Mouse (Mus musculus): ENCODE data around the gene Uqcr11. TPM values are rescaled to one million over a fixed set of nuclear protein-coding genes. Genes with fewer than 3 reads are reported as not detected.

Uqcr11 gene
- polyA plus RNA-seq, 1 experiment from 2014 or later, result 459 TPM

GRCm38 (mm10) chr10:80440031-80440430, 33.4 kb upstream of the Uqcr11 start:
- Histone ChIP-seq H3K4me2 (replicated peaks) (no peak overlapping the region), H3K9ac (no peak overlapping the region)

GRCm38 (mm10) chr10:80437973-80438372, 31.3 kb upstream of the Uqcr11 start:
- Histone ChIP-seq H3K36me3 (no peaks in the 10 kb centered on the region), H3K4me3 (no peak overlapping the region), H3K4me2 (replicated peaks) (no peak overlapping the region), H3K27me3 (peaks cover 12% of the 10 kb centered on the region), H3K9me3 (no peaks in the 10 kb centered on the region), H3K27ac (no peak overlapping the region), H3K4me1 (peaks cover 10% of the 10 kb centered on the region; the same call in 1 of the 2 replicates), H3K9ac (peak overlapping the region; percentile 39)
- ATAC-seq (ENCODE audit: low FRiP score, low read depth), result no peak
- 74% methylated on average over 4 of the region's 4 CpGs for WGBS

More at GRCm38 (mm10) chr10:80440031-80440430, 33.4 kb upstream of the Uqcr11 start:
- Histone ChIP-seq H3K36me3 (no peaks in the 10 kb centered on the region), H3K27ac (no peak overlapping the region), H3K4me1 (peaks cover 15% of the 10 kb centered on the region), H3K9me3 (no peaks in the 10 kb centered on the region), H3K27me3 (peaks cover 27% of the 10 kb centered on the region), H3K4me3 (no peak overlapping the region)
- no peak for ATAC-seq (ENCODE audit: low FRiP score, low read depth)

- H3K36me3 ChIP-seq, result peaks cover under 1% of the 10 kb centered on the region; the same call in 1 of the 2 replicates
- H3K4me1 ChIP-seq, result peaks cover 21% of the 10 kb centered on the region
- no peak for ATAC-seq (ENCODE audit: low FRiP score, low read depth)
- H3K4me2 ChIP-seq (replicated peaks), result no peak overlapping the region; the same call in 1 of the 2 replicates
- no peaks in the 10 kb centered on the region for H3K9me3 ChIP-seq
- 14% methylated on average over 9 of the region's 9 CpGs for WGBS
- H3K4me3 ChIP-seq, result no peak overlapping the region
- H3K9ac ChIP-seq, result peak overlapping the region; percentile 8; the same call in 1 of the 2 replicates
- H3K27ac ChIP-seq, result no peak overlapping the region
- H3K27me3 ChIP-seq, result peaks cover 7% of the 10 kb centered on the region; the same call in 1 of the 2 replicates
These were observed 29.6 kb upstream of the Uqcr11 start for GRCm38 (mm10) chr10:80436276-80436675.

GRCm38 (mm10) chr10:80435764-80436163, 29.1 kb upstream of the Uqcr11 start:
- Histone ChIP-seq H3K4me3 (no peak overlapping the region), H3K4me2 (replicated peaks) (no peak overlapping the region), H3K4me1 (peaks cover 26% of the 10 kb centered on the region), H3K9me3 (no peaks in the 10 kb centered on the region), H3K36me3 (peaks cover 5% of the 10 kb centered on the region), H3K27ac (no peak overlapping the region), H3K9ac (peak overlapping the region; percentile 8; the same call in 1 of the 2 replicates), H3K27me3 (peaks cover 7% of the 10 kb centered on the region; the same call in 1 of the 2 replicates)
- WGBS, result 47% methylated on average over 6 of the region's 7 CpGs
- no peak for ATAC-seq (ENCODE audit: low FRiP score, low read depth)

GRCm38 (mm10) chr10:80434823-80435222, 28.2 kb upstream of the Uqcr11 start:
- no peak for ATAC-seq (ENCODE audit: low FRiP score, low read depth)
- H3K4me1 ChIP-seq, result peaks cover 28% of the 10 kb centered on the region
- peaks cover 7% of the 10 kb centered on the region; the same call in 1 of the 2 replicates for H3K27me3 ChIP-seq
- H3K27ac ChIP-seq, result no peak overlapping the region
- H3K9ac ChIP-seq, result no peak overlapping the region
- no peaks in the 10 kb centered on the region for H3K9me3 ChIP-seq
- H3K36me3 ChIP-seq, result peaks cover 15% of the 10 kb centered on the region
- no peak overlapping the region for H3K4me3 ChIP-seq
- WGBS, result 82% methylated on average over 3 of the region's 3 CpGs
- H3K4me2 ChIP-seq (replicated peaks), result no peak overlapping the region

- no peaks in the 10 kb centered on the region for H3K9me3 ChIP-seq
- peak overlapping the region; percentile 95 for H3K4me3 ChIP-seq
- H3K4me1 ChIP-seq, result peaks cover 28% of the 10 kb centered on the region
- ATAC-seq (ENCODE audit: low FRiP score, low read depth), result no peak
- H3K4me2 ChIP-seq (replicated peaks), result peak overlapping the region; percentile 27; the same call in 1 of the 2 replicates
- peaks cover 7% of the 10 kb centered on the region; the same call in 1 of the 2 replicates for H3K27me3 ChIP-seq
- peaks cover 21% of the 10 kb centered on the region for H3K36me3 ChIP-seq
- H3K27ac ChIP-seq, result 0 out of 2 replicates have a peak overlapping the region, but pooled peaks have one; percentile 6
- no peak overlapping the region for H3K9ac ChIP-seq
- WGBS, result 16% methylated on average over 8 of the region's 8 CpGs
These were observed 27.6 kb upstream of the Uqcr11 start for GRCm38 (mm10) chr10:80434233-80434592.

- peak; percentile 94 for ATAC-seq (ENCODE audit: low FRiP score, low read depth)
- H3K9ac ChIP-seq, result peak within 1 kb of the TSS; percentile 99
- under 1% methylated on average over 42 of the region's 61 CpGs for WGBS
- peak within 1 kb of the TSS; percentile 92 for H3K27ac ChIP-seq
- peaks cover 28% of the 10 kb centered on the region for H3K4me1 ChIP-seq
- peak within 1 kb of the TSS; percentile 90 for H3K4me2 ChIP-seq (replicated peaks)
- no peaks in the 10 kb centered on the region for H3K9me3 ChIP-seq
- peaks cover 26% of the 10 kb centered on the region for H3K36me3 ChIP-seq
- H3K27me3 ChIP-seq, result peaks cover 7% of the 10 kb centered on the region; the same call in 1 of the 2 replicates
- H3K4me3 ChIP-seq, result peak within 1 kb of the TSS; percentile 95
These were observed 27.0 kb upstream of the Uqcr11 start, which contains the start of gene Tcf3 for GRCm38 (mm10) chr10:80433513-80434232. Gene Tcf3, minus strand, starts transcription at chr10:80433647.

GRCm38 (mm10) chr10:80432936-80433512, 26.4 kb upstream of the Uqcr11 start:
- H3K27me3 ChIP-seq, result peaks cover 4% of the 10 kb centered on the region; the same call in 1 of the 2 replicates
- peak overlapping the region; percentile 95 for H3K4me3 ChIP-seq
- peaks cover 33% of the 10 kb centered on the region for H3K36me3 ChIP-seq
- no peaks in the 10 kb centered on the region for H3K9me3 ChIP-seq
- H3K4me1 ChIP-seq, result peaks cover 28% of the 10 kb centered on the region
- WGBS, result 1% methylated on average over 55 of the region's 60 CpGs
- H3K9ac ChIP-seq, result peak overlapping the region; percentile 99
- no peak for ATAC-seq (ENCODE audit: low FRiP score, low read depth)
- peak overlapping the region; percentile 92 for H3K27ac ChIP-seq
- H3K4me2 ChIP-seq (replicated peaks), result peak overlapping the region; percentile 90

- Histone ChIP-seq H3K9ac (peak overlapping the region; percentile 99), H3K4me3 (peak overlapping the region; percentile 95), H3K9me3 (no peaks in the 10 kb centered on the region), H3K4me2 (replicated peaks) (peak overlapping the region; percentile 90), H3K27me3 (no peaks in the 10 kb centered on the region; the same call in 1 of the 2 replicates), H3K27ac (peak overlapping the region; percentile 92), H3K36me3 (peaks cover 39% of the 10 kb centered on the region), H3K4me1 (peaks cover 28% of the 10 kb centered on the region)
- no peak for ATAC-seq (ENCODE audit: low FRiP score, low read depth)
- WGBS, result 1% methylated on average over 4 of the region's 4 CpGs
These were observed 25.8 kb upstream of the Uqcr11 start for GRCm38 (mm10) chr10:80432387-80432785.

- peak overlapping the region; percentile 92; the same call in 1 of the 2 replicates for H3K27ac ChIP-seq
- peak overlapping the region; percentile 95 for H3K4me3 ChIP-seq
- WGBS, result 9% methylated on average over 16 of the region's 16 CpGs
- H3K4me1 ChIP-seq, result peaks cover 28% of the 10 kb centered on the region
- H3K27me3 ChIP-seq, result no peaks in the 10 kb centered on the region; the same call in 1 of the 2 replicates
- no peak for ATAC-seq (ENCODE audit: low FRiP score, low read depth)
- no peaks in the 10 kb centered on the region for H3K9me3 ChIP-seq
- H3K36me3 ChIP-seq, result peaks cover 45% of the 10 kb centered on the region
- H3K4me2 ChIP-seq (replicated peaks), result peak overlapping the region; percentile 90
- peak overlapping the region; percentile 99 for H3K9ac ChIP-seq
These were observed 25.1 kb upstream of the Uqcr11 start for GRCm38 (mm10) chr10:80431570-80432386.

GRCm38 (mm10) chr10:80430375-80430980, 23.8 kb upstream of the Uqcr11 start:
- Histone ChIP-seq H3K36me3 (peaks cover 58% of the 10 kb centered on the region), H3K9me3 (no peaks in the 10 kb centered on the region), H3K9ac (peak overlapping the region; percentile 99; the same call in 1 of the 2 replicates), H3K4me2 (replicated peaks) (peak overlapping the region; percentile 90), H3K4me1 (peaks cover 18% of the 10 kb centered on the region), H3K27me3 (no peaks in the 10 kb centered on the region), H3K4me3 (peak overlapping the region; percentile 95; the same call in 1 of the 2 replicates), H3K27ac (no peak overlapping the region)
- WGBS, result 66% methylated on average over 6 of the region's 8 CpGs
- ATAC-seq (ENCODE audit: low FRiP score, low read depth), result no peak
